Mouse (Mus musculus): Measurements from ENCODE around the gene Ranbp10. TPM values are rescaled to one million over a fixed set of nuclear protein-coding genes. Genes with fewer than 3 reads are reported as not detected.

Ranbp10 gene
- total RNA-seq (2021): 10 to 100 TPM; 25.4 to 30.0 TPM
- long read RNA-seq, experiment 1, full-length matches to known transcripts: 2 of 23 reads
- long read RNA-seq, experiment 1, partial matches to known transcripts: 20 of 23 reads
- long read RNA-seq, experiment 1, other reads (novel, unspliced or antisense): 1 of 23 reads
- long read RNA-seq, experiment 2, full-length matches to known transcripts: 6 of 20 reads
- long read RNA-seq, experiment 2, partial matches to known transcripts: 4 of 20 reads
- long read RNA-seq, experiment 2, other reads (novel, unspliced or antisense): 10 of 20 reads

DNA sequence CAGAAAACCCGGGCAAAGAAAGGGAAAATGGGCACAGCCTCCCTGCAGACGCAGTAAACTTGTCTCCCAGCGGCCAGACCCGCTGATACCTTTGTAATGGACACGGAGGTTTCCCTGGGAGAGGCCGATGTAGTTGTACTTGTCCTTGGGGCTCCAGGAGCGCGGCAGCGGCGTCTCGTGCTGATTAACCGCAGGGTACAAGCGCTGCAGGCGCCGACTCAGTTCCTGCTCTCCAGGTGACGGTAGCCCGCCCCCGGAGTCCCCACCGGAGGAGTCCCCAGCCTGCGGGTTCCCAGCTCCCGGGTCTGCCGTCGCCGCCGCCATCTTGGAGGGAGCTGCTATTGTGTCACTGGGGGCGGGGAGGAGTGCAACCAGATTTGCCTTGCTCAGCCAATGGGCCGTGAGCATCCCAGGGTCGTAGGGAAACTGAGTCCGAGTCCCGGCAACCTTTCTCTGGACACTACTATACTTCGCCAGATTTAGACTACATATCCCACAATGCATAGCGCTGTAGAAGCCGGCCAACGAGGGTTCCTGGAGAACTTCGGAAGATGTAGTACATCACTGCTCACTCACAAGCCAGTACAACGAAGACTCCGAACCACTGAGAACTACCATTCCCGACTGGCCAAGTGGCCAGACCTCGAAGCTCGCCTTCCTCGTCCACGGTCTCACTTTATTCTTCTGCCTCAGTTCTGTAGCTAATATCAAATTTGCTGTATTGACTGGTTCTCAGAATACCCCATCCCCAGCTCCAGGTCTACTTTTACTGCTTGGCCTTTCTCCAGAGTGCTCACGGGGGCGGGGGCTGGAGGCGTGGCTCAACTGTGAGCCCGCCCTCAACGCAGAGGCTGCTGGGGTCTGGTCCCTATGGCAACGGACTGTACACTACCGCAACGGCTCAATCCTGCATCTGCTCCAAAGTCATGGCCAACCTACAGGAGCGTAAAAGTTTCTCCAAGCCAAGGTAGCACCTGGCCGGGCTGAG is at the start of gene Ranbp10, which contains the start of gene Tsnaxip1:
Gene Ranbp10, minus strand, starts transcription at position 490 of the 988 bp plus-strand sequence.
Gene Tsnaxip1, plus strand, starts transcription at position 871 of the 988 bp plus-strand sequence.
- DNase-seq: peak; percentile 96

DNA sequence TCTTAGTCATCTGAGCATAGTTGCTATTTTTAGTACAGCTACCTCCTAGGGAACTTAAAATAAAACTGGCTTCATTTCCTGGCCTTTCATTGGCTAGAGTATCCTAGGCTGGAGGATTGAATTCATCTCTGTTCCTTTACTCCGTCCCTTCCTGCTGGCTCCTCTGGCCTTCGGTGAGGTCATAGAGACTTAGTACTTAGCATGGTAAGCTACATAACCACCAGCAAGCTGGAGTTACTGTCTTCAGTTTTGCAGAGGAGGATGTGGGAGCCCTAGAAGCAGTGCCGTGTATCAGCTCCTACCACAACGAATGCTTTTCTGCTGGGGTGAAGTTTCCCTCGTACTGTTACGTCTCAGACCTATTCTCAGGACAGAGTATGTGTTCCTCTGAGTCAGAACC is 47.2 kb upstream of the Ranbp10 start:
- no peak for DNase-seq

DNA sequence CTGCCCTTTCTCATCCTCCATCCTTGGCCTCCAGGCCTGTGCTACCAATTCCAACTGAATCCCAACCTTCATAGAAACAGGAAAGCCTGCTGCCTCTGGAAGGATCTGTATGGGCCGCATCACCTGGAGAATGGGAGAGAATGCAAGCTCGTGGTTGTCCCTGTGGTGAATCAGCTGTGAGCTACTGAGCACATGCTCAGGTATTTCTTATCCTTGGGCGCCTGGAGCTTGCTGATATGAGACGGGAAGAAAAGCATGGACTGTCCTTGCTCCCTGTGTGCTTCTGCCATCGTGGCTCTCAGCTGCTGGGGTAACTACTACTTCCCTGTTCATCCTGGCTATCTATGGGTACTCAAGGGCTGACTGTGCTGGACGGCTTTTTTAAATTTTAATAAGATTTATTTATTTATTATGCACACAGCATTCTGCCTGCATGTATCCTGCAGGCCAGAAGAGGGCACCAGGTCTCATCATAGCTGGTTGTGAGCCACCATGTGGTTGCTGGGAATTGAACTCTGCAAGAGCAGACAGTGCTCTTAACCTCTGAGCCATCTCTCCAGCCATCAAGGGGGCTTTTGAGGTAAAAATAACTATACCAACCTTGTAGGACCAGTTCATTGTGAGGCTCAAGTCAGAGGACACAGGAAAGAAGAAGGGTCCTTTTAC is 39.3 kb upstream of the Ranbp10 start:
- no peak for DNase-seq

DNA sequence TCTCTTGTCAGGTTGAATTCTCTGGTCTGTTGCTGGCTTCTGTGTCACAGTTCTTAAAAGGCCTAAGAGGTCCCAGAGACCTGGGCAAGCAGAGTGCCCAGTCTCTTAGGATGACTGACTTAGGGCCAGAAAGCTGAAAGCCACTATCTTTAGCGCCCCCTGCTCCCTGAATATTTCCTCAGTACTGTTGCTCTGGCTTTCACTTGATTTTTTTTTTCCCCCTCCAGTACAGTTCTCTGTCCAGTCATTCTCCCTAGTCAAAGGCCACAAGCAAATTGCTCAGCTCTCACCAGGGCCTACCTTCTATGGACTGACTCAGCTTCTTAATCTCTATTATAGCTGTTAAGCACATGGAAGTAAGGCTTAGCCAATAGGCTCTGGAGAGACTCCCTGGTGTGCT is 34.8 kb upstream of the Ranbp10 start:
- peak; percentile 28 for DNase-seq

DNA sequence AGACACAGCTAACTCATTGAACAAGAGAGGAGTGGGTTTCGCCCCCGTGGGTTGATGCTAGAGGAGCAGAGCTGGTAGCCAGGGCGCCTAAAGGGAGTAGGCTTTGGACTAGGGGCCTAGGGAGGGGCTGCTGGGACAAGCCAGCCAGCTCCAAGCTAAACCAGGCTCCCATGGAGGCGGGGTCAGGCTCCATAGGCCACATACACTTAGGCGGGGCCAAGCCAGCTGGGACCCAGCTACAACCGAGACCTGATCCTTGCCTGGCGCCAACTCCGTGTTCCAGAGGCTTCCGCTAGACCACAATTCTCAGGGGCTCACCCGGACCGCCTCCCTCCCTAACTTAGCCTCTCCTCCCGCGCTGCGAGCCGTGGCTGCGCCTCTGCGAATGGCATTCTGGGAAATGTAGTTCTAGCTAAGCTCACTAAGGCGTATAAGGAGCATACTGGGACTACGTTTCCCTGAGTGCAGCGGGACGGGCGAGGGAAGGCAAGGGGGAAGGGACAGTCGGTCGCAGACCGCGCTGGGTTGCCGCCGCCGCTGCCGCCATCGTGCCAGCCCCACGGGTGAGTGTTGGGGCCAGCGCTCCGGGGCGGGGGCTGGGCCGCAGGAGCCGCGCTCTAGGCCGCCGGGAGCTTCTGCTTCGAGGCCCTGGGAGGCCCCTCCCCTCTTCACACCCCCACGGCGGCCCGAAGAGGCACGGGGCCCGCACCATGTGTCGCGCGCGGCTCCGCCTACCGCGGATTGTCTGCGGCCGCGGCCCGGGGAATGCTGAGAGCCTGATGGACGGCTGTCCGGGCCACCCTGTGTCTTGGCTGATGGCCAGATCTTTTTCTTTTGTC is 33.2 kb upstream of the Ranbp10 start, which contains the start of gene Nutf2:
Gene Nutf2, plus strand, starts transcription at position 438 of the 839 bp plus-strand sequence.
- peak; percentile 95 for DNase-seq

GRCm38 (mm10) chr8:105859314-105859713 is 32.2 kb upstream of the Ranbp10 start:
- no peak for DNase-seq

- no peak for DNase-seq
These were observed 31.3 kb upstream of the Ranbp10 start for GRCm38 (mm10) chr8:105858495-105858894.

- DNase-seq: no peak
These were observed 29.2 kb upstream of the Ranbp10 start for GRCm38 (mm10) chr8:105856168-105856835.

DNA sequence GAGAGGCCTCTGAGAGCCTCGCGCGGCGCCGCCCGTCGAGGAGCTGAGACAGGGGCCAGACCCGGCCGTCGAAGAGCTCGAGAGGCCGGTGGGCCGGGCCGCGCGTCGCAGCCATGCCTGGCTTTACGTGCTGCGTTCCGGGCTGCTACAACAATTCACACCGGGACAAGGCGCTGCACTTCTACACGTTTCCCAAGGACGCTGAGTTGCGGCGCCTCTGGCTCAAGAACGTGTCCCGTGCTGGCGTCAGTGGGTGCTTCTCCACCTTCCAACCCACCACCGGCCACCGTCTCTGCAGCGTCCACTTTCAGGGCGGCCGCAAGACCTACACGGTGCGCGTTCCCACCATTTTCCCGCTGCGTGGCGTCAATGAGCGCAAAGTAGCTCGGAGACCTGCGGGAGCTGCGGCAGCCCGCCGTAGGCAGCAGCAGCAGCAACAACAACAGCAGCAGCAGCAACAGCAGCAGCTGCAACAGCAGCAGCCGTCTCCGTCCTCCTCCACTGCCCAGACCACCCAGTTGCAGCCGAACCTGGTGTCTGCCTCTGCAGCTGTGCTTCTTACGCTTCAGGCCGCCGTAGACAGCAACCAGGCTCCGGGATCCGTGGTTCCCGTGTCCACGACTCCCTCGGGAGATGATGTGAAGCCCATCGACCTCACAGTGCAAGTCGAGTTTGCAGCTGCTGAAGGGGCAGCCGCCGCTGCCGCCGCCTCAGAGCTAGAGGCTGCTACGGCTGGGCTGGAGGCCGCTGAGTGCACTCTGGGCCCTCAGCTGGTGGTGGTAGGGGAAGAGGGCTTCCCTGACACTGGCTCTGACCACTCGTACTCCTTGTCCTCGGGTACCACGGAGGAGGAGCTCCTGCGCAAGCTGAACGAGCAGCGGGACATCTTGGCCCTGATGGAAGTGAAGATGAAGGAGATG is 28.4 kb upstream of the Ranbp10 start:
- peak; percentile 66 for DNase-seq

DNA sequence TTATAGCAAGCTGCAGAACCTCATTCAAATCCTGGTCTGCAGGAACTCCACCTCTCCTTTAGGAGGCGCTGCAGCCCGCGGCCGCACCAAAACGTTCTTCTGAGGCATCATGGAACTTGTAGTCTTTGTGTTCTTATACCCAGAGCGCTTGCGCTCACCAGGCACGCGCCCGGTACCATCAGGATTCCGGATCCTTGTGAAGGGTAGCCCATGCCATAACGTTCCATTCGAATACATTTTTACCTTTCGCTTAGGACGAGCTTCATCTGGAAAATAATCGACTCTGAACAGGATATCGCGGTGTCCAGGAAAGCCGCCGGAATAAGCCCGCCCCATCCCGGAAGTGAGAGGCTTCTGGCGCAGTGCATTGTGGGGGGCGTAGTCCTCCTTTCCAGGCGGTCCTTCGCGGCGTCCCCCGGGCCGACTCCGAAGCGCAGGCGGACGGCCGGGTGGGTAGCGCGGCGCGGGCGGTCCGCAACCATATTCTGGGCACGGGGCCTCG is 27.6 kb upstream of the Ranbp10 start, which contains the start of gene Thap11:
Gene Thap11, plus strand, starts transcription at position 418 of the 502 bp plus-strand sequence.
- DNase-seq: peak; percentile 94

DNA sequence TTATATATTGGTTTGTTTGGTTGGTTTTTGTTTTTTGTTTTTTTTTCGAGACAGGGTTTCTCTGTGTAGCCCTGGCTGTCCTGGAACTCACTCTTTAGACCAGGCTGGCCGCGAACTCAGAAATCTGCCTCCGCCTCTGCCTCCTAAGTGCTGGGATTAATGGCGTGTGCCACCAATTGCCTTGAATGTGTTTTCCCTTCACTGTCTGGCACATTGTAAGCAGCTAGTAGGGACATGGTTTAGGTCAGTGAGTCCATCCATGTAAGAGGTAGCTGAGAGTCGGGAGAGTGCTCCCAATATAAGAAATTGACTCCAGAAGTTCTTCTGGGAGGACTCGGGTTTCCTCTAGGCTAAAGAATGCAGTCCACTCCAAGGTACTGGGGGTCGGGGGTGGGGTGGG is 27.2 kb upstream of the Ranbp10 start:
- DNase-seq: no peak

DNA sequence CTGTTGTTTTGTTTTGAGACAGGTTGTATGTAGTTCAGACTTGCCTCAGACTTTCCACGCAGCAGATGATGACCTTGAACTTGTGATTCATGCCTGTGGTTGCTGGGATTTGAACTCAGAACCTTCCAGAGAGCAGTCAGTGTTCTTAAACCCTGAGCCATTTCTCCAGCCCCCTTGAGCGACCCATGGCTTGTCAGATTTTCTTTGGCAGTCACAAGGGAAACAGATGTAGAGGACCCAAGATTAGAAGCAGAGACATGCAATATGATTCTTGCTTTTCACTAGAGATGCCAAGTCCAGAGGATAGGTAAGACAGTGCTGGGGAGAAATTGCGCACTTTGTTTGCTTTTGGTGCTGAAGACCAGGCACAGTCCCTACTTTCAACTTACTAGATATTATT is 26.0 kb upstream of the Ranbp10 start, which contains the start of gene Cenpt:
Gene Cenpt, minus strand, starts transcription at position 101 of the 400 bp plus-strand sequence.
- DNase-seq: no peak

DNA sequence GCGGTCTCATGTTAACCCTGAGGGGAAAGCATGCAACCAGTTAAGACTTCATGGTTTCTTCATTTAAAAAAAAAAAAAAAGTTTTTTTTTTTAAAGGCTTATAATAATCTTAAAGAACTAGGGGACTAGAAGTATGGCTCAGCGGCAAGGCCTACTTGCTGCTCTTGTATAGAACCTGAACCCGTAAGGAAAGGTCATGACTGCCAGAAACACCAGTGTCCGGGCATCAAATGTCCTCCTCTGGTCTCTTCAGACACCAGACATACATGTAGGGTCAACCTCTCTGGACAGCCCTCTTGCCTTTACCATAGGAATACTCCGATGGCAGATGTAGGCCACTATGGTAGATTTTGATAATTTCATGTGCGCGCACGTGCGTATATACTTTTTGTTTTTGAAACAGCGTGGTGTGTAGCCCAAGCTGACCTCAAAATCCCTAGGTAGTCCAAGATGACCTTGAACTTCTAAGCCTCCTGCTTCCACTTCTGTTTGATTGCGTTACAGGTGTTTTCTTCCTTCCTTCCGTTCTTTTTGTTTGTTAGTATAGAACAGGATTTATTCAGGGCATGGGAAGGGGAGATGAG is 25.1 kb upstream of the Ranbp10 start:
- DNase-seq: no peak

DNA sequence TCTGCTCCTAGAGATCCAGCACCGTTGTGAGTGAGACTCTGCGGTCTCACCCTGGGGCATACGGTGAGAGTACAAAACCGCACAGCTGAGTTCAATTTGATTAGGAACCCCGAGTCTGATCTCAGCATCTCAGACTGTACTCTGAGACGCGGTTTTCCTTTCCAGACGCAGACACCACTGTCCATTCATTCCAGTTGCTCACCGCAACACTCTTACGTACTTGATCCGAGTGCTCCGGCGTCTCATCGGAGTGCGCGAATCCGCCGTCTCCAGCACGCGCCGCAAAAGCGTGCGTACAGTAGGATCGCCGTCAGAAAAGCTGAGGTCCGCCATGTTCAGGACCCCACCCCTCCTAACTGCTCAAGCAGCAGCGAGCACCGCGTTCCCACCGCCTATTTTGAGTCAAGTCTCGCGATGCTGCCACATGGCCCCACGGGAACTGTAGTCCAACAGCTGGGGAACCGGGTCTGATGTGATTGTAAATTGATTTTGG is 24.5 kb upstream of the Ranbp10 start:
- DNase-seq: peak; percentile 93

GRCm38 (mm10) chr8:105850611-105851010 is 23.5 kb upstream of the Ranbp10 start:
- DNase-seq: no peak

GRCm38 (mm10) chr8:105850014-105850413 is 22.9 kb upstream of the Ranbp10 start:
- DNase-seq: no peak

DNA sequence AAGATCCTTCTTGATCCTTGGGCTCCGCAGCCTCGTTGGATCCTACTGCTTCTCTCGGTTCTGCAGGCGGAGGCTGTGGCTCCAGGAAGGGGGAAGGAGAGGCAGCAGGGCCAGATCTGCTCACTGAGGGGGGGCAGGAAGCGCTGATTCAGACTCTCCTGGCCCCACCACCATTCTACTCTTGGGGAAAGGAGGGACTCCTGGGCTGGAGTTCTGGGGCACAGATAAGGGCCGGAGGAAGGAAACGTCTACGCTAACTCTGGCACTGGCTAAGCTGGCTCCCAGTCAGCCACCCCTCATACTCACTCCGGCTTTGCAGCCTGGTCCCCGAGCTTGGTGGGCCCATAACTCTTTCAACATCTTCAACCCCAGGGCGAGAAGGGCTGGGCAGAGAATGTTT is 19.5 kb upstream of the Ranbp10 start:
- no peak for DNase-seq

DNA sequence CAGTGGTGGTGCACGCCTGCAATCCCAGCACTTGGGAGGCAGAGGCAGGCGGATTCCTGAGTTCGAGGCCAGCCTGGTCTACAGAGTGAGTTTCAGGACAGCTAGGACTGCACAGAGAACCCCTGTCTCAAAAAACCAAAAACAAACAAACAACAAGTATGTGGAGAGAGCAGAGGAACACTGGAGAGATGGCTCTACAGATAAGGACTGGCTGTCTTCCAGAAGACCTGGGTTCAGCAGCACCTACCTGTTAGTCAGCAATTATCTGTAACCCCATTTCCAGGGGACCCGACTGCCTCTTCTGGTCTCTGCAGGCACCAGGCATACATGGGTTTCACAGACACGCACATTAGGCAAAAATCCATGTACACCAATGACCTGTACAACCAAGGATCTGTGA is 12.1 kb upstream of the Ranbp10 start:
- no peak for DNase-seq

DNA sequence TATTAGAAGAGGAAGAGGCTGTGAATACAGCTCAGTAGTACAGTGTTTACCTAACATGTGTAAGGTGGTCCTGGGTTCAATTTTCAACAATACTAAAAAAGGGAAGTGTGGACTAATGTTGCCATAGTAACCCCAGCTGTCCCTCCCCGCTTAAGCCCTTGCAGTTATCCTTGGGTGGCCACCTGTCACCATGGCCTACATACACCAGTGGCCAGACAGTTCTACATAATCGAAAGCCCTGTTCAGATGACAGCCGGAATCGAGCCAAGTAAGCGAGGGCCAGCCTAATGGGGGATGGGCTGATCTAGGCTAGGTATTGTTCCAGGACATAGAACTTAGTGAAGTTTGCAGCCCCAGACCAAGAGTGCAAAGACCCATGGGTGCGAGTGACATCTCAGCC is 9.8 kb upstream of the Ranbp10 start:
- DNase-seq: no peak
